Mouse (Mus musculus) c-Kit-positive CD71-positive TER-119-negative erythroid progenitor cells, embryonic 14.5 days (primary cell): ENCODE measurements around the gene Gm28539.
A peak's percentile ranks its signal among the peaks of the same experiment; 100 is the strongest.

Experiments used
- DNase-seq: peaks from one replicate; pipeline ENCODE4 v3.0.0-alpha.2; 2013; ENCODE audit warnings: low read depth

The Gm28539 gene

GRCm38 (mm10) chr16:18836468-18837208 lies at the start of gene Gm28539, which contains the start of gene 2510002D24Rik:
Gm28539 (plus strand) TSS chr16:18836584.
2510002D24Rik (plus strand) TSS chr16:18836578.
- DNase-seq, result peak; percentile 93

GRCm38 (mm10) chr16:18786652-18787051 lies 49.7 kb upstream of the Gm28539 start:
- no peak for DNase-seq

- no peak for DNase-seq
Observed at GRCm38 (mm10) chr16:18788627-18789406, 47.6 kb upstream of the Gm28539 start.

GRCm38 (mm10) chr16:18795223-18795899 lies 41.0 kb upstream of the Gm28539 start:
- no peak for DNase-seq

- DNase-seq, result no peak
Observed at GRCm38 (mm10) chr16:18796645-18797044, 39.7 kb upstream of the Gm28539 start.

GRCm38 (mm10) chr16:18798151-18798550 lies 38.2 kb upstream of the Gm28539 start:
- no peak for DNase-seq

GRCm38 (mm10) chr16:18798841-18799240 lies 37.5 kb upstream of the Gm28539 start:
- DNase-seq, result no peak

- DNase-seq, result no peak
Observed at GRCm38 (mm10) chr16:18805746-18806145, 30.6 kb upstream of the Gm28539 start.

- DNase-seq, result no peak
Observed at GRCm38 (mm10) chr16:18809001-18809400, 27.4 kb upstream of the Gm28539 start.

GRCm38 (mm10) chr16:18811032-18811431 lies 25.4 kb upstream of the Gm28539 start:
- peak; percentile 28 for DNase-seq

GRCm38 (mm10) chr16:18811468-18812384 lies 24.7 kb upstream of the Gm28539 start, which contains the start of the genes Ufd1 and Cdc45:
Ufd1 (plus strand) TSS chr16:18811779.
Cdc45 (minus strand) TSS chr16:18811987.
- DNase-seq, result peak; percentile 91

- DNase-seq, result peak; percentile 24
Observed at GRCm38 (mm10) chr16:18812385-18812910, 23.9 kb upstream of the Gm28539 start.

GRCm38 (mm10) chr16:18822356-18822755 lies 14.0 kb upstream of the Gm28539 start:
- DNase-seq, result no peak

- no peak for DNase-seq
Observed at GRCm38 (mm10) chr16:18822925-18823324, 13.5 kb upstream of the Gm28539 start.

GRCm38 (mm10) chr16:18828630-18829029 lies 7.8 kb upstream of the Gm28539 start:
- DNase-seq, result no peak

GRCm38 (mm10) chr16:18829102-18829501 lies 7.3 kb upstream of the Gm28539 start:
- DNase-seq, result no peak

GRCm38 (mm10) chr16:18833486-18833885 lies 2.9 kb upstream of the Gm28539 start:
- no peak for DNase-seq

GRCm38 (mm10) chr16:18836073-18836467 lies 314 bp upstream of the Gm28539 start:
- DNase-seq, result no peak

- no peak for DNase-seq
Observed at GRCm38 (mm10) chr16:18838346-18838745, 2.0 kb downstream of the Gm28539 start.

GRCm38 (mm10) chr16:18846301-18846820 lies 10.0 kb downstream of the Gm28539 start:
- DNase-seq, result no peak
